Mouse (Mus musculus) intestine, embryonic 15.5 days (tissue): ENCODE measurements around the gene Crocc. TPM values are rescaled to one million over a fixed set of nuclear protein-coding genes. Genes with fewer than 3 reads are reported as not detected.

Source experiments
- ATAC-seq: fragments of 200-750 bp; cut with Nextera tagmentation; 2 replicates; pipeline ENCODE4 v1.8.0; 2017; ENCODE audit warnings: moderate TSS enrichment, moderate library complexity
- H3K27ac ChIP-seq: fragments of 300-500 bp; sonication (generic); 2 replicates; pipeline ENCODE4 v1.5.1; 2015; ENCODE audit warnings: mild to moderate bottlenecking, inconsistent platforms
- H3K27me3 ChIP-seq: fragments of 300-500 bp; sonication (generic); replicated peaks from 2 replicates; pipeline ENCODE4 v1.6.1; 2015; ENCODE audit warnings: inconsistent platforms
- H3K36me3 ChIP-seq: fragments of 300-500 bp; sonication (generic); 2 replicates; pipeline ENCODE4 v1.6.1; 2015; ENCODE audit warnings: inconsistent platforms
- H3K4me1 ChIP-seq: fragments of 300-500 bp; sonication (generic); replicated peaks from 2 replicates; pipeline ENCODE4 v1.6.1; 2015; ENCODE audit warnings: inconsistent platforms
- H3K4me2 ChIP-seq: fragments of 300-500 bp; sonication (generic); replicated peaks from 2 replicates; pipeline ENCODE4 v1.6.1; 2015; ENCODE audit warnings: mild to moderate bottlenecking, inconsistent platforms
- H3K4me3 ChIP-seq: fragments of 300-500 bp; sonication (generic); replicated peaks from 2 replicates; pipeline ENCODE4 v1.5.1; 2015; ENCODE audit warnings: inconsistent platforms
- H3K9ac ChIP-seq: fragments of 300-500 bp; sonication (generic); 2 replicates; pipeline ENCODE4 v1.6.1; 2015; ENCODE audit warnings: inconsistent platforms
- H3K9me3 ChIP-seq: fragments of 300-500 bp; sonication (generic); 2 replicates; pipeline ENCODE4 v1.6.1; 2016; ENCODE audit warnings: inconsistent platforms
- WGBS: fragments of 180-500 bp; shearing (Covaris S2); methylation state at CpG from one replicate; pipeline ENCODE4 v1.1.7; 2015; 5-methylcytosine and 5-hydroxymethylcytosine counted together
- polyA plus RNA-seq: library from polyadenylated mRNA; unstranded; fragments of >200 nt; fragmentation: Nextera tagmentation; extraction: Ambion mirVana; gene quantifications from 2 replicates; pipeline ENCODE4 v1.2.1, GENCODE M21; 2015

The Crocc gene
- polyA plus RNA-seq, result 4.0 and 4.7 TPM in 2 replicates

- Histone ChIP-seq H3K36me3 (peaks cover 3% of the 10 kb centered on the region; the same call in 1 of the 2 replicates), H3K4me2 (peak within 1 kb of the TSS; percentile 74), H3K4me3 (peak within 1 kb of the TSS; percentile 60), H3K9me3 (no peaks in the 10 kb centered on the region), H3K9ac (peak within 1 kb of the TSS; percentile 80), H3K27me3 (no peaks in the 10 kb centered on the region), H3K27ac (peak within 1 kb of the TSS; percentile 90), H3K4me1 (peaks cover 6% of the 10 kb centered on the region; the same call in 1 of the 2 replicates)
- under 1% methylated on average over 77 of the region's 77 CpGs for WGBS
- peak; percentile 97 for ATAC-seq
These were observed at the start of gene Crocc for GRCm38 (mm10) chr4:141060426-141061301. Gene Crocc (minus strand): TSS chr4:141060550.

- no peaks in the 10 kb centered on the region for H3K4me1 ChIP-seq
- no peaks in the 10 kb centered on the region for H3K9me3 ChIP-seq
- no peak overlapping the region for H3K27ac ChIP-seq
- 40% methylated on average over 10 of the region's 10 CpGs for WGBS
- H3K4me2 ChIP-seq, result no peak overlapping the region
- ATAC-seq, result no peak
- no peak overlapping the region for H3K9ac ChIP-seq
- no peaks in the 10 kb centered on the region for H3K27me3 ChIP-seq
- peaks cover 17% of the 10 kb centered on the region for H3K36me3 ChIP-seq
- no peak overlapping the region for H3K4me3 ChIP-seq
These were observed 47.9 kb upstream of the Crocc start for GRCm38 (mm10) chr4:141108196-141108732.

- H3K4me3 ChIP-seq, result no peak overlapping the region
- 84% methylated on average over 16 of the region's 16 CpGs for WGBS
- H3K9ac ChIP-seq, result no peak overlapping the region
- H3K9me3 ChIP-seq, result no peaks in the 10 kb centered on the region
- H3K36me3 ChIP-seq, result peaks cover 11% of the 10 kb centered on the region
- H3K27ac ChIP-seq, result no peak overlapping the region
- no peaks in the 10 kb centered on the region for H3K4me1 ChIP-seq
- no peak overlapping the region for H3K4me2 ChIP-seq
- H3K27me3 ChIP-seq, result no peaks in the 10 kb centered on the region
- no peak for ATAC-seq
These were observed 46.3 kb upstream of the Crocc start for GRCm38 (mm10) chr4:141106526-141107183.

- WGBS, result 67% methylated on average over 6 of the region's 6 CpGs
- H3K36me3 ChIP-seq, result no peaks in the 10 kb centered on the region
- no peaks in the 10 kb centered on the region for H3K9me3 ChIP-seq
- H3K4me3 ChIP-seq, result no peak overlapping the region
- H3K4me2 ChIP-seq, result no peak overlapping the region
- no peak for ATAC-seq
- no peaks in the 10 kb centered on the region for H3K4me1 ChIP-seq
- no peak overlapping the region for H3K27ac ChIP-seq
- no peak overlapping the region for H3K9ac ChIP-seq
- no peaks in the 10 kb centered on the region for H3K27me3 ChIP-seq
These were observed 41.5 kb upstream of the Crocc start for GRCm38 (mm10) chr4:141101855-141102254.

GRCm38 (mm10) chr4:141101291-141101690 is 40.9 kb upstream of the Crocc start:
- 91% methylated on average over 9 of the region's 9 CpGs for WGBS
- ATAC-seq, result no peak
- Histone ChIP-seq H3K27me3 (no peaks in the 10 kb centered on the region), H3K27ac (no peak overlapping the region), H3K4me3 (no peak overlapping the region), H3K4me2 (no peak overlapping the region), H3K4me1 (no peaks in the 10 kb centered on the region), H3K9ac (no peak overlapping the region), H3K9me3 (no peaks in the 10 kb centered on the region), H3K36me3 (no peaks in the 10 kb centered on the region)

- H3K9me3 ChIP-seq, result no peaks in the 10 kb centered on the region
- H3K27me3 ChIP-seq, result no peaks in the 10 kb centered on the region
- no peak overlapping the region for H3K4me2 ChIP-seq
- no peaks in the 10 kb centered on the region for H3K36me3 ChIP-seq
- 64% methylated on average over 5 of the region's 5 CpGs for WGBS
- no peak overlapping the region for H3K27ac ChIP-seq
- H3K4me1 ChIP-seq, result no peaks in the 10 kb centered on the region
- ATAC-seq, result no peak
- H3K4me3 ChIP-seq, result no peak overlapping the region
- no peak overlapping the region for H3K9ac ChIP-seq
These were observed 39.6 kb upstream of the Crocc start for GRCm38 (mm10) chr4:141099956-141100355.

- ATAC-seq, result no peak
- no peak overlapping the region for H3K4me2 ChIP-seq
- no peak overlapping the region for H3K27ac ChIP-seq
- H3K27me3 ChIP-seq, result no peaks in the 10 kb centered on the region
- H3K4me3 ChIP-seq, result no peak overlapping the region
- H3K4me1 ChIP-seq, result no peaks in the 10 kb centered on the region
- WGBS, result 71% methylated on average over 4 of the region's 4 CpGs
- H3K9me3 ChIP-seq, result no peaks in the 10 kb centered on the region
- no peak overlapping the region for H3K9ac ChIP-seq
- no peaks in the 10 kb centered on the region for H3K36me3 ChIP-seq
These were observed 38.6 kb upstream of the Crocc start for GRCm38 (mm10) chr4:141098935-141099334.

GRCm38 (mm10) chr4:141096710-141097109 is 36.4 kb upstream of the Crocc start:
- no peak overlapping the region for H3K4me2 ChIP-seq
- no peak for ATAC-seq
- no peaks in the 10 kb centered on the region for H3K27me3 ChIP-seq
- H3K27ac ChIP-seq, result no peak overlapping the region
- H3K9me3 ChIP-seq, result no peaks in the 10 kb centered on the region
- H3K4me1 ChIP-seq, result no peaks in the 10 kb centered on the region
- WGBS, result 21% methylated on average over 9 of the region's 9 CpGs
- H3K4me3 ChIP-seq, result no peak overlapping the region
- no peaks in the 10 kb centered on the region for H3K36me3 ChIP-seq
- no peak overlapping the region for H3K9ac ChIP-seq

GRCm38 (mm10) chr4:141095016-141095415 is 34.7 kb upstream of the Crocc start:
- ATAC-seq, result no peak
- Histone ChIP-seq H3K4me1 (no peaks in the 10 kb centered on the region), H3K9ac (no peak overlapping the region), H3K9me3 (no peaks in the 10 kb centered on the region), H3K27ac (no peak overlapping the region), H3K4me2 (no peak overlapping the region), H3K27me3 (no peaks in the 10 kb centered on the region), H3K4me3 (no peak overlapping the region), H3K36me3 (no peaks in the 10 kb centered on the region)
- 77% methylated on average over 10 of the region's 10 CpGs for WGBS

- WGBS, result 53% methylated on average over 9 of the region's 9 CpGs
- H3K9me3 ChIP-seq, result no peaks in the 10 kb centered on the region
- H3K36me3 ChIP-seq, result no peaks in the 10 kb centered on the region
- H3K4me2 ChIP-seq, result no peak overlapping the region
- no peaks in the 10 kb centered on the region for H3K27me3 ChIP-seq
- no peaks in the 10 kb centered on the region for H3K4me1 ChIP-seq
- no peak for ATAC-seq
- no peak overlapping the region for H3K9ac ChIP-seq
- H3K27ac ChIP-seq, result no peak overlapping the region
- no peak overlapping the region for H3K4me3 ChIP-seq
These were observed 28.4 kb upstream of the Crocc start for GRCm38 (mm10) chr4:141088714-141089113.

- H3K9me3 ChIP-seq, result no peaks in the 10 kb centered on the region
- ATAC-seq, result no peak
- no peak within 1 kb of the TSS for H3K27ac ChIP-seq
- H3K4me1 ChIP-seq, result no peaks in the 10 kb centered on the region
- H3K4me3 ChIP-seq, result no peak within 1 kb of the TSS
- H3K36me3 ChIP-seq, result no peaks in the 10 kb centered on the region
- H3K27me3 ChIP-seq, result no peaks in the 10 kb centered on the region
- WGBS, result 85% methylated on average over 6 of the region's 6 CpGs
- H3K9ac ChIP-seq, result no peak within 1 kb of the TSS
- H3K4me2 ChIP-seq, result no peak within 1 kb of the TSS
These were observed 27.7 kb upstream of the Crocc start, which contains the start of gene Spata21 for GRCm38 (mm10) chr4:141088033-141088432. Gene Spata21 (plus strand): TSS chr4:141088333.

GRCm38 (mm10) chr4:141086862-141087261 is 26.5 kb upstream of the Crocc start:
- H3K36me3 ChIP-seq, result no peaks in the 10 kb centered on the region
- no peak overlapping the region for H3K4me3 ChIP-seq
- H3K27me3 ChIP-seq, result no peaks in the 10 kb centered on the region
- H3K27ac ChIP-seq, result no peak overlapping the region
- WGBS, result 62% methylated on average over 10 of the region's 10 CpGs
- H3K9me3 ChIP-seq, result no peaks in the 10 kb centered on the region
- peak; percentile 34; the same call in 1 of the 2 replicates for ATAC-seq
- H3K4me2 ChIP-seq, result no peak overlapping the region
- no peak overlapping the region for H3K9ac ChIP-seq
- H3K4me1 ChIP-seq, result no peaks in the 10 kb centered on the region
